Mouse (Mus musculus) megakaryocyte, embryonic 14.5 days (primary cell): ENCODE results near the gene Btbd11. TPM values are rescaled to one million over a fixed set of nuclear protein-coding genes. Genes with fewer than 3 reads are reported as not detected.

Experiments used
- H3K27me3 ChIP-seq: replicated peaks from 2 replicates; pipeline ENCODE3; 2012; ENCODE audit warnings: inconsistent platforms
- H3K36me3 ChIP-seq: replicated peaks from 2 replicates; pipeline ENCODE3; 2012; ENCODE audit warnings: low read length, inconsistent platforms, mixed read lengths
- H3K4me1 ChIP-seq: 2 replicates; pipeline ENCODE4 v1.6.1; 2012; ENCODE audit warnings: inconsistent platforms
- H3K4me3 ChIP-seq: replicated peaks from 2 replicates; pipeline ENCODE3; 2012; ENCODE audit warnings: moderate library complexity, mild to moderate bottlenecking, inconsistent platforms
- H3K9me3 ChIP-seq: 2 replicates; pipeline ENCODE4 v1.6.1; 2012; ENCODE audit warnings: inconsistent platforms
- FLI1 ChIP-seq: IDR thresholded peaks from 2 replicates; pipeline ENCODE4 v1.6.1; 2012; ENCODE audit warnings: low read length, inconsistent platforms, mixed read lengths
- GATA1 ChIP-seq: IDR thresholded peaks from 3 replicates; pipeline ENCODE4 v1.6.1; 2012; ENCODE audit warnings: mixed read lengths, low read length, inconsistent platforms, borderline replicate concordance
- polyA plus RNA-seq: library from polyadenylated mRNA; stranded (reverse); fragments of >175 nt; gene quantifications from 2 replicates; pipeline ENCODE4 v1.2.3, GENCODE M21; 2012; ENCODE audit warnings: low replicate concordance; ENCODE audit not compliant: insufficient read depth

Btbd11 gene
- polyA plus RNA-seq, 1 experiment = 0.20 TPM

GRCm38 (mm10) chr10:85497931-85498330 is 111.3 kb downstream of the Btbd11 start:
- TF ChIP-seq GATA1 (no peak), FLI1 (no peak)
- no peak overlapping the region for H3K4me3 ChIP-seq
- H3K9me3 ChIP-seq = no peaks in the 10 kb centered on the region
- H3K27me3 ChIP-seq = no peaks in the 10 kb centered on the region
- no peaks in the 10 kb centered on the region for H3K36me3 ChIP-seq
- peaks cover 8% of the 10 kb centered on the region for H3K4me1 ChIP-seq

- H3K4me3 ChIP-seq = no peak overlapping the region
- peaks cover 8% of the 10 kb centered on the region for H3K4me1 ChIP-seq
- H3K36me3 ChIP-seq = no peaks in the 10 kb centered on the region
- no peaks in the 10 kb centered on the region for H3K9me3 ChIP-seq
- H3K27me3 ChIP-seq = no peaks in the 10 kb centered on the region
- no peak for TF ChIP-seq GATA1
- no peak for TF ChIP-seq FLI1
Measured at GRCm38 (mm10) chr10:85500573-85501155, 114.0 kb downstream of the Btbd11 start.

- no peaks in the 10 kb centered on the region for H3K9me3 ChIP-seq
- H3K4me1 ChIP-seq = peaks cover 8% of the 10 kb centered on the region
- no peaks in the 10 kb centered on the region for H3K27me3 ChIP-seq
- TF ChIP-seq GATA1 = no peak
- no peak overlapping the region for H3K4me3 ChIP-seq
- no peaks in the 10 kb centered on the region for H3K36me3 ChIP-seq
Measured at GRCm38 (mm10) chr10:85501966-85502566, 115.5 kb downstream of the Btbd11 start.

GRCm38 (mm10) chr10:85502656-85503055 is 116.0 kb downstream of the Btbd11 start:
- peaks cover 8% of the 10 kb centered on the region for H3K4me1 ChIP-seq
- H3K9me3 ChIP-seq = no peaks in the 10 kb centered on the region
- H3K4me3 ChIP-seq = peak overlapping the region; percentile 20
- H3K36me3 ChIP-seq = no peaks in the 10 kb centered on the region
- TF ChIP-seq GATA1 (no peak), FLI1 (no peak)
- H3K27me3 ChIP-seq = no peaks in the 10 kb centered on the region

GRCm38 (mm10) chr10:85503453-85503852 is 116.8 kb downstream of the Btbd11 start:
- Histone ChIP-seq H3K27me3 (no peaks in the 10 kb centered on the region), H3K9me3 (no peaks in the 10 kb centered on the region), H3K4me3 (no peak overlapping the region), H3K4me1 (peaks cover 8% of the 10 kb centered on the region), H3K36me3 (no peaks in the 10 kb centered on the region)
- TF ChIP-seq FLI1 (no peak), GATA1 (no peak)

GRCm38 (mm10) chr10:85507270-85508050 is 120.8 kb downstream of the Btbd11 start:
- Histone ChIP-seq H3K4me1 (peaks cover 4% of the 10 kb centered on the region; the same call in 1 of the 2 replicates), H3K4me3 (no peak overlapping the region), H3K9me3 (peaks cover 8% of the 10 kb centered on the region), H3K27me3 (no peaks in the 10 kb centered on the region), H3K36me3 (no peaks in the 10 kb centered on the region)
- TF ChIP-seq GATA1 = no peak
- TF ChIP-seq FLI1 = no peak

GRCm38 (mm10) chr10:85508193-85508794 is 121.7 kb downstream of the Btbd11 start:
- TF ChIP-seq FLI1 (no peak), GATA1 (no peak)
- H3K4me1 ChIP-seq = no peaks in the 10 kb centered on the region

GRCm38 (mm10) chr10:85509000-85509399 is 122.4 kb downstream of the Btbd11 start:
- Histone ChIP-seq H3K4me1 (no peaks in the 10 kb centered on the region), H3K27me3 (no peaks in the 10 kb centered on the region), H3K9me3 (peaks cover 8% of the 10 kb centered on the region), H3K4me3 (no peak overlapping the region), H3K36me3 (no peaks in the 10 kb centered on the region)
- no peak for TF ChIP-seq FLI1
- no peak for TF ChIP-seq GATA1

More at GRCm38 (mm10) chr10:85508193-85508794, 121.7 kb downstream of the Btbd11 start:
- Histone ChIP-seq H3K27me3 (no peaks in the 10 kb centered on the region), H3K9me3 (peaks cover 8% of the 10 kb centered on the region), H3K36me3 (no peaks in the 10 kb centered on the region), H3K4me3 (no peak overlapping the region)

- no peaks in the 10 kb centered on the region for H3K4me1 ChIP-seq
- peaks cover 8% of the 10 kb centered on the region for H3K9me3 ChIP-seq
- no peaks in the 10 kb centered on the region for H3K36me3 ChIP-seq
- TF ChIP-seq GATA1 = no peak
- no peak for TF ChIP-seq FLI1
- H3K27me3 ChIP-seq = no peaks in the 10 kb centered on the region
- H3K4me3 ChIP-seq = no peak overlapping the region
Measured at GRCm38 (mm10) chr10:85510329-85510728, 123.7 kb downstream of the Btbd11 start.

- Histone ChIP-seq H3K4me3 (no peak overlapping the region), H3K4me1 (no peaks in the 10 kb centered on the region), H3K36me3 (no peaks in the 10 kb centered on the region), H3K27me3 (no peaks in the 10 kb centered on the region), H3K9me3 (peaks cover 17% of the 10 kb centered on the region)
- TF ChIP-seq GATA1 = no peak
- no peak for TF ChIP-seq FLI1
Measured at GRCm38 (mm10) chr10:85512808-85513207, 126.2 kb downstream of the Btbd11 start.
